Mouse (Mus musculus): ENCODE data around the gene Myl9.
"Not testable (repeated sequence)": the region's sequence is repeated elsewhere in the genome, so short reads cannot be mapped to it uniquely, and the experiment has no call there.

The Myl9 gene

GRCm38 (mm10) chr2:156787090-156787775, 12.0 kb downstream of the Myl9 start:
- no peak for DNase-seq

GRCm38 (mm10) chr2:156787776-156788105, 12.5 kb downstream of the Myl9 start:
- DNase-seq = no peak

GRCm38 (mm10) chr2:156788836-156789235, 13.6 kb downstream of the Myl9 start:
- no peak for DNase-seq

GRCm38 (mm10) chr2:156798516-156798915, 23.3 kb downstream of the Myl9 start:
- DNase-seq = no peak

GRCm38 (mm10) chr2:156801045-156801444, 25.8 kb downstream of the Myl9 start:
- no peak for DNase-seq

GRCm38 (mm10) chr2:156802116-156802515, 26.9 kb downstream of the Myl9 start:
- not testable (repeated sequence) for DNase-seq

GRCm38 (mm10) chr2:156803698-156804372, 28.6 kb downstream of the Myl9 start:
- no peak for DNase-seq

GRCm38 (mm10) chr2:156804589-156804988, 29.4 kb downstream of the Myl9 start:
- no peak for DNase-seq

- no peak for DNase-seq
These were observed 31.7 kb downstream of the Myl9 start for GRCm38 (mm10) chr2:156806886-156807285.

GRCm38 (mm10) chr2:156809579-156809978, 34.4 kb downstream of the Myl9 start:
- peak; percentile 79 for DNase-seq

GRCm38 (mm10) chr2:156810716-156811115, 35.5 kb downstream of the Myl9 start:
- DNase-seq = no peak

- no peak for DNase-seq
These were observed 36.3 kb downstream of the Myl9 start for GRCm38 (mm10) chr2:156811556-156811955.

GRCm38 (mm10) chr2:156814344-156814801, 39.2 kb downstream of the Myl9 start:
- DNase-seq = peak; percentile 20

- no peak for DNase-seq
These were observed 39.7 kb downstream of the Myl9 start for GRCm38 (mm10) chr2:156814893-156815292.

GRCm38 (mm10) chr2:156815412-156815811, 40.2 kb downstream of the Myl9 start:
- no peak for DNase-seq

- DNase-seq = no peak
These were observed 40.9 kb downstream of the Myl9 start for GRCm38 (mm10) chr2:156816116-156816515.

- not testable (repeated sequence) for DNase-seq
These were observed 49.9 kb downstream of the Myl9 start for GRCm38 (mm10) chr2:156825128-156825527.

Measured in kidney, adult 18-20 months (tissue).